Mouse (Mus musculus) midbrain, embryonic 14.5 days (tissue): Measurements from ENCODE around the gene Cdk6. TPM values are rescaled to one million over a fixed set of nuclear protein-coding genes. Genes with fewer than 3 reads are reported as not detected.
A peak's percentile ranks its signal among the peaks of the same experiment; 100 is the strongest.
"Not testable (repeated sequence)": the region's sequence is repeated elsewhere in the genome, so short reads cannot be mapped to it uniquely, and the experiment has no call there.

Experiments used
- ATAC-seq: fragments of 200-750 bp; cut with Nextera tagmentation; 2 replicates; pipeline ENCODE4 v1.8.0; 2017; ENCODE audit warnings: moderate number of reproducible peaks, moderate library complexity; ENCODE audit not compliant: low FRiP score, low TSS enrichment
- DNase-seq: peaks from one replicate; pipeline ENCODE4 v3.0.0-alpha.2; 2015
- H3K27ac ChIP-seq: fragments of 300-500 bp; sonication (generic); replicated peaks from 2 replicates; pipeline ENCODE4 v1.5.1; 2014; ENCODE audit warnings: mild to moderate bottlenecking, low read depth, low read length, moderate library complexity
- H3K27me3 ChIP-seq: fragments of 300-500 bp; sonication (generic); 2 replicates; pipeline ENCODE4 v1.6.1; 2014; ENCODE audit warnings: low read length, control low read depth, mixed read lengths; ENCODE audit not compliant: control insufficient read depth, insufficient read depth
- H3K36me3 ChIP-seq: fragments of 300-500 bp; sonication (generic); 2 replicates; pipeline ENCODE4 v1.6.1; 2014; ENCODE audit warnings: low read length, control low read depth; ENCODE audit not compliant: control insufficient read depth, insufficient read depth
- H3K4me1 ChIP-seq: fragments of 300-500 bp; sonication (generic); 2 replicates; pipeline ENCODE4 v1.6.1; 2014; ENCODE audit warnings: mild to moderate bottlenecking, antibody characterized with exemption, low read length, control low read depth; ENCODE audit not compliant: control insufficient read depth, insufficient read depth
- H3K4me2 ChIP-seq: fragments of 300-500 bp; sonication (generic); 2 replicates; pipeline ENCODE4 v1.6.1; 2014; ENCODE audit warnings: mild to moderate bottlenecking, low read length, moderate library complexity
- H3K4me3 ChIP-seq: fragments of 300-500 bp; sonication (generic); replicated peaks from 2 replicates; pipeline ENCODE4 v1.5.1; 2014; ENCODE audit warnings: low read depth, low read length
- H3K9ac ChIP-seq: fragments of 300-500 bp; sonication (generic); replicated peaks from 2 replicates; pipeline ENCODE4 v1.6.1; 2014; ENCODE audit warnings: mild to moderate bottlenecking, low read length, moderate library complexity
- H3K9me3 ChIP-seq: fragments of 300-500 bp; sonication (generic); 2 replicates; pipeline ENCODE4 v1.6.1; 2016; ENCODE audit warnings: low read length, control low read depth, mixed read lengths; ENCODE audit not compliant: control insufficient read depth
- WGBS: fragments of 180-500 bp; shearing (Covaris S2); extraction: QIAGEN DNeasy Blood & Tissue Kit; methylation state at CpG from one replicate; pipeline ENCODE4 v1.1.7; 2014; 5-methylcytosine and 5-hydroxymethylcytosine counted together
- polyA plus RNA-seq: library from polyadenylated mRNA; unstranded; fragments of >200 nt; fragmentation: Nextera tagmentation; extraction: Ambion mirVana; gene quantifications from 2 replicates; pipeline ENCODE4 v1.2.1, GENCODE M21; 2014

The Cdk6 gene
- polyA plus RNA-seq, 1 experiment from 2014 or later: 15.9 TPM

- H3K27me3 ChIP-seq, H3K4me2 ChIP-seq, DNase-seq, H3K9ac ChIP-seq, H3K36me3 ChIP-seq, ATAC-seq, H3K9me3 ChIP-seq, H3K4me3 ChIP-seq, H3K4me1 ChIP-seq, H3K27ac ChIP-seq: not testable (repeated sequence)
- WGBS: 95% methylated on average over 1 of the region's 1 CpGs
Measured at GRCm38 (mm10) chr5:3418183-3418582, 76.9 kb downstream of the Cdk6 start.

GRCm38 (mm10) chr5:3420094-3420831 lies 79.0 kb downstream of the Cdk6 start:
- Histone ChIP-seq H3K9me3 (no peaks in the 10 kb centered on the region), H3K4me3 (no peak overlapping the region), H3K4me1 (no peaks in the 10 kb centered on the region), H3K27me3 (no peaks in the 10 kb centered on the region), H3K36me3 (no peaks in the 10 kb centered on the region), H3K27ac (no peak overlapping the region), H3K4me2 (no peak overlapping the region), H3K9ac (no peak overlapping the region)
- ATAC-seq: no peak
- DNase-seq: no peak
- 89% methylated on average over 10 of the region's 10 CpGs for WGBS

GRCm38 (mm10) chr5:3420832-3421228 lies 79.5 kb downstream of the Cdk6 start:
- no peaks in the 10 kb centered on the region for H3K36me3 ChIP-seq
- H3K27me3 ChIP-seq: no peaks in the 10 kb centered on the region
- H3K9ac ChIP-seq: no peak overlapping the region
- DNase-seq: no peak
- H3K4me1 ChIP-seq: no peaks in the 10 kb centered on the region
- ATAC-seq: no peak
- H3K27ac ChIP-seq: no peak overlapping the region
- WGBS: 77% methylated on average over 3 of the region's 3 CpGs
- no peak overlapping the region for H3K4me3 ChIP-seq
- no peak overlapping the region for H3K4me2 ChIP-seq
- no peaks in the 10 kb centered on the region for H3K9me3 ChIP-seq

GRCm38 (mm10) chr5:3433131-3433700 lies 91.9 kb downstream of the Cdk6 start:
- WGBS: 87% methylated on average over 19 of the region's 20 CpGs
- H3K27me3 ChIP-seq, DNase-seq, H3K4me3 ChIP-seq, H3K9ac ChIP-seq, H3K27ac ChIP-seq, H3K36me3 ChIP-seq, H3K9me3 ChIP-seq, H3K4me1 ChIP-seq, ATAC-seq, H3K4me2 ChIP-seq: not testable (repeated sequence)

GRCm38 (mm10) chr5:3434105-3434504 lies 92.8 kb downstream of the Cdk6 start:
- H3K4me2 ChIP-seq, H3K27ac ChIP-seq, DNase-seq, H3K4me3 ChIP-seq, H3K27me3 ChIP-seq, H3K36me3 ChIP-seq, H3K4me1 ChIP-seq, H3K9ac ChIP-seq, ATAC-seq, H3K9me3 ChIP-seq: not testable (repeated sequence)
- WGBS: 96% methylated on average over 5 of the region's 5 CpGs

DNA sequence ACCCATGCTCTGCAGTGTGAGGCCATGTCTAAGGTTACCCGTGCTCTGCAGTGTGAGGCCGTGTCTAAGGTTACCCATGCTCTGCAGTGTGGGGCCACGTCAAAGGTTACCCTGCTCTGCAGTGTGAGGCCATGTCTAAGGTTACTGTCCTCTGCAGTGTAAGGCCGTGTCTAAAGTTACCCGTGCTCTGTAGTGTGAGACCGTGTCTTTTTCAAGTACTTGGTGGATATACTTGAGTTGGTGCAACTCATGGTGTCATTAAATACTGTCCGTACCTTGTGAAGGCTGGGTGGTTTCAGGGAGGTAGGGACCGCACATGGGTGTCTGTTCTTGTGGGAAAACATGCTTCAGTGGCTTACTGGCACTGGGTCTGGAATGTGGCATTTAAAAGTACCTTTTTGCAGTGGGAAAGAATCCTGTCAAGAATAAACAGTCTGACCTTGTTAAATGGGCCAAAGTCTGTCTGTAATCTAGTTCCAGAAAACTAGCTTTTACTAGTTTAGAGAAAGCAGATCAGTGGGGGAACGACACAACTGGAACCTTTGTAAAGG lies 97.2 kb downstream of the Cdk6 start:
- 93% methylated on average over 9 of the region's 9 CpGs for WGBS
- not testable (repeated sequence) for H3K36me3 ChIP-seq, ATAC-seq, H3K9ac ChIP-seq, H3K9me3 ChIP-seq, H3K27me3 ChIP-seq, H3K27ac ChIP-seq, H3K4me2 ChIP-seq, H3K4me3 ChIP-seq, H3K4me1 ChIP-seq, DNase-seq

GRCm38 (mm10) chr5:3439386-3439785 lies 98.1 kb downstream of the Cdk6 start:
- not testable (repeated sequence) for ATAC-seq, H3K27ac ChIP-seq, H3K36me3 ChIP-seq, H3K4me1 ChIP-seq, H3K9ac ChIP-seq, H3K9me3 ChIP-seq, DNase-seq, H3K4me2 ChIP-seq, H3K4me3 ChIP-seq, H3K27me3 ChIP-seq
- 86% methylated on average over 6 of the region's 6 CpGs for WGBS

DNA sequence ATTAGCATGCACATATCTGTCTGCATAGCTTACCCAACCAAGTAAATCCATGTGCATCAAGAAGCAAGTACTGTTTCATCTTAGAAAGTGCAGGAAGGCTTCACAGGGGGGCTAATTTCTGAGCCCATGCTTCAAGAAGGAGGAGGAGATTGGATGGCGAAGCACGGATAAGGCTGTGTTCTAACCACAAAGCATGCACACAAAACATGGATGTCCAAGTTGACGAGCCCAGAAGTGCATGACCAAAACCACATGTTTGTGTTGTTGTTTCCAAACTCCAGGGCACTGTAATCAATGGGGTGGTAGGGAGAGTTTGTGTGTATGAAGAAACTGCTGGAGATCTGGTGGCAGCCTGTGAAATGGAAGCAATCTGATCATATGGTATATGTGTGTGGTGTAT lies 101.2 kb downstream of the Cdk6 start:
- WGBS: 83% methylated on average over 3 of the region's 3 CpGs
- H3K4me3 ChIP-seq, ATAC-seq, H3K27ac ChIP-seq, DNase-seq, H3K9me3 ChIP-seq, H3K9ac ChIP-seq, H3K36me3 ChIP-seq, H3K4me2 ChIP-seq, H3K4me1 ChIP-seq, H3K27me3 ChIP-seq: not testable (repeated sequence)

DNA sequence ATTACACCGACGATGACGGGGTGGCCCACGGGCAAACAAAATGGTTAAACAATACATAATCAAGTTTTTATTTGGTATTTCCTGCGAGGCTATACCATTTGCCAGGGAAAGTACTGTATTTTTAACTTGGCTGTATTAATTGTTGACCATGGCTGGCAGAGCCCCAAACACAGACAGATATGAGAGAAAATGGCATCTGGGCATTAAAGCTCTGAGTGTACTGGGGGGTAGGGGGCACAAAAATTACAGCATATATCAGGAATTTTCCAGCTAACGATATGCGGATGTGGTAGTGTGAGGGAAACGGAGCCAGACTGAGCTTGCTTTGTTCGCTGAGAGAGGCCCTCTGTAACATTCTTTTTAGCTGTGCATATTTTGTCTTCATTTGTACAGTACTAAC lies 109.9 kb downstream of the Cdk6 start:
- ATAC-seq, H3K9me3 ChIP-seq, H3K4me3 ChIP-seq, H3K27me3 ChIP-seq, H3K9ac ChIP-seq, H3K4me2 ChIP-seq, H3K4me1 ChIP-seq, H3K36me3 ChIP-seq, H3K27ac ChIP-seq: not testable (repeated sequence)
- WGBS: 33% methylated on average over 9 of the region's 9 CpGs
- DNase-seq: peak; percentile 33
